Mouse (Mus musculus) urinary bladder, adult 18-20 months (tissue): ENCODE measurements around the gene Yipf7.

ENCODE experiments used
- DNase-seq, 2 experiments: peaks; one replicate each; pipeline ENCODE4 v3.0.0; 2022; ENCODE audit warnings: low spot score in 2 of 2, mixed read lengths in 2 of 2

The Yipf7 gene

GRCm38 (mm10) chr5:69542489-69542888 lies at the start of gene Yipf7:
Yipf7 (minus strand) TSS chr5:69542648.
- no peak for DNase-seq

DNA sequence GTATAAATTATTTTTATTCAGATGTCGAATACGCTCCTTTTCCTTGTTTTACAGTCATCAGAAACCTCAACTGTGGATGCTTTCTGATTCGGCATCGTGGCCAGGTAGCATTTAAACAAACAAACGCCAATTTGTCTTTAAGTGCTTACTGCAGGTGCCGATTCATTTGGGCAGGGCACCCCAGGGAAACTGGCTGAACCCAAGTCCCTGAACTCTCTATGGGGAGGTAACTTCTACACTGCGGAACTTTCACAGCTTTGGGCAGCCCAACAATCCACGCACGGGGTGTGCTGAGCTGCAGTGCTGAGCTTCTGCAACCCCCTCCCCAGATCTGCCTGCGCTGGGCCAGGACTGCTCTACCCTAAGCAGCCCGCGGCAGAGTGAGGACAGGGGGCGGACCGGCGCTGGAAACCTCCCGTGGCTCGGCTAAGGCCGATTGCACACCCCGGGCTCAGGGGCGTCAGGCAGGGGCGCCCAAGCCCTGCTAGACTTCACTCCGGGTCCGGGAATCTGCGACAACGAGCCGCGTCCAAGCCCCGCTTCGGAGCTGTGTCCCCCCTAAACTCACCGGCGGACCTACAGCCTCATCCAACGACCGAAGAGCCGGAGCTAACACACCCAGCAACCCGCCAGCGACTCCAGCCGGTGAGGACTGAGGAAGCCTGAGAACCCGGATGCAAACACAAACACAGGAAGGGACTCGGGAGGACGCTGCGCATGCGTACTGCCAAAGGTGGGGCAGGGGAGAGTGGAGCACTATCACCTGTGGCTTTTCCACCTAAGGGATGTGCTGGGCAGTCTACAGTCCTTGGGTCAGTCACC lies 49.4 kb upstream of the Yipf7 start, which contains the start of gene Gnpda2:
Gnpda2 (minus strand) TSS at position 701 of the 822 bp plus-strand sequence.
- DNase-seq = peak; percentile 74 to 80

DNA sequence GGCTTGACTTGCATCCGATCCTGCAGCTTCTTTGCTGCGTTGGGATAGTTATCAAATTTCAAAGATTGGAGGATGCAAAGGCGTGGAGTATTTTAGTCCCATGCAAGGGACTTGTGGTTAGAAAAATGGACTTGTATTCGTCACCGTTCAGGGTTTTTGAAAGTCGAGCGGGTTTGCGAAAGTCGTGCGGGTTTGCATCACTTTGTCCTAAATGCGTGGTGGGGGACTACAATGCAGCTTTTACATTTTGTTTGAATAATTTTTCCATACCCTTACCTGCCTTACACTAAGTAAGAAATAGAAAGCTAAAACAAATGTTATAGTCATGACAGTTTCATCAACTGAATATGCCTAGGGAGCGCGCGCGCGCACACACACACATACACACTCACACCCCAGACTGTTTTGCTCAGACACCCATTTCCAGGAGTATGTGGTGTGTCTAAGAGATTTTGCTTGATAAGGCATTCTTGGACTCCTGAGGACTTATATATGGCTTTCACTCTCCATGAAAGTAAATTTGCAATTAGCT lies 15.0 kb upstream of the Yipf7 start:
- no peak for DNase-seq

DNA sequence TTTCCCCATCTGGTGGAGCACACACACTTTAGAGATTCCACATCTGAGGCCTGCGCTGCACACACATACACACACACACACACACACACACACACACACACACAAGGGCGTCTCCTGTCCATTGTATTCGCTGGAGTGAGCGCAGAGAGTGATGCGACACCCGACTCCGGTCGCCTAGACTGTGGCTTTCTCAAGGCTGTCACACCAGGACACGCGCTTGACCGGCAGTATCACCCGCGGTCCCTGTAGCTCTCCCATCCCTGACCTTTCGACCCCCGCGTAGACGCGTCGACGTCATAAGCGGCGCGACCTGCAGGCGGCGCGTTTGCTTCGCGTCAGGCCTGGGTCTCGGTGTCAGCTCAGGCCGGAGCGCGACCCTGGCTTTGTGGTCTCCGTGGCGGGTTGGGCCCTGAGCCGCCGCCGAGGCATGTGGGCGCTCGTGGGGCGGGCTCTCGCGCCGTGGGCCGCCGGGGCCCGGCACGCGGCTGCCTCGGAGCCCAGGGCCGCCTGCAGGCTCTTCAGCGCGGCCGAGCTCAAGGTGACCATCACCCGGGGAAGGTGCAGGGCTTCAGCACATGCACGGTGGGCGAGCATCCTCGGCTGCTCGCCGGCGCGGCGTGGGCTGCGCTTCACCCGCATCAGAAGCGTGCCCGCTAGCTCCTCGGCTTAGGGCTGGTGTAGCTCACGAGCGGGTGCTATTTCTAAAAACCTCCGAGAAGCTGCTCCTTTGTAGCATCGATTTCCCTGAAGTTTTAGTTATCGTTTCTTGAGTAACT lies 14.4 kb upstream of the Yipf7 start, which contains the start of gene Guf1:
Guf1 (plus strand) TSS at position 296 of the 776 bp plus-strand sequence.
- DNase-seq = peak; percentile 86 to 94

- DNase-seq = no peak
These were observed 768 bp downstream of the Yipf7 start for GRCm38 (mm10) chr5:69541680-69542079.

- no peak for DNase-seq
These were observed 18.5 kb downstream of the Yipf7 start for GRCm38 (mm10) chr5:69523944-69524343.

DNA sequence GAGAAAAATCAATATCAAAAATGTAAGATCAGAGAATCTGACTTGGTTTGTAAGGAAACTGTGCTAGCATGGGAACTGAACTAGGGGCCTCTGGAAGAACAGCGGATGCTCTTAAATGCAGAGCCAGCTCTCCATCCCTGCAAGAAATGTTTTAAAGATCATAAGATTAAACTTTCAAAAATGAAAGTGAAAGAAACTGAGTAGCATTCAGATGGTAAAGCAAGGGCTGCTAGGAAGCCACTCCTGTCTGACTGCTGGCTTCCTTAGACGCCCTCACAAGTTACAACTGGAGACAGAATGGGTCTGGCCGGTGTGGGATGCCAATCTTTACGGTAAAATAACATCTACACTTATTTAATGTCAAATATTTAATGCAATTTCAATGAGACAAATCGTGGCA lies 20.4 kb downstream of the Yipf7 start:
- DNase-seq = no peak

GRCm38 (mm10) chr5:69520661-69521278 lies 21.7 kb downstream of the Yipf7 start:
- DNase-seq = peak in 1 of 2 experiments; percentile 19

DNA sequence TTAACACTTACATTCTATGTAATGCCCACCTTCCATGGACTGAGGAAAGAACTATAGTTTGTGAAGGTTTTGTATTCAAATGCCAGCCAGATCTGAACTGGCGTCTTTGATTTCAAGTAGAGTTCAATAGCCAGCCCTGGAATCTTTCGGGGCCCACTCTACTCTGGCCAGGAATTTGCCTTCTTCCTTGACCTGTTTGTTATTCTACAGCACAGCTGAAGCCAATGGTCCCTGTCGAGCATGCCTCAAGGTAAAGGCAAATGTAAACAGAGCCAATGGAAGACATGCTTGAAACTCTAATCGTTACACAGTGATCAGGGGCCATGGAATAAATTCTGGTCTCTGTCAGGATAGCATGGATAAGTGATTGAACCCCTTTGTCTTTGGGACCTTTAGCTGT lies 30.2 kb downstream of the Yipf7 start:
- DNase-seq = no peak

DNA sequence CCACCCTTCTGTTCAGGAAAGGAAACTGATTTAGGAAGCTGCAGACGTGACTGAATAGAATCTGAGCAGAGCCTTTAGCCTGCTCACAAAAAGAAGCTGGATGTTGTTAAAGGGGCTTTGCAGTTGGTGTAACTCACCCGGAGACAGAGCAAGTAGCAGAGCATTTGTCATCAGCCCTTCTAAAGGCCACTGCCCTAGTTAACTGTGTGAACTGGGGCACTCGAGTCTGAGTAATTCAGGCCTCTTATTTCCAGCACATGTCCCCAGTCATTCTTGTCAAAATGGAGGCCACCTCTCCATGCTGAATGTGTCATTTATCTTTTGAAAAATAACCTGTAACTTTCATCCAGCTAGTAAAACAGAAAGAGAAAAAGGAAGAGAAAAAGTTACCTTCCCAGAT lies 30.8 kb downstream of the Yipf7 start:
- DNase-seq = no peak

DNA sequence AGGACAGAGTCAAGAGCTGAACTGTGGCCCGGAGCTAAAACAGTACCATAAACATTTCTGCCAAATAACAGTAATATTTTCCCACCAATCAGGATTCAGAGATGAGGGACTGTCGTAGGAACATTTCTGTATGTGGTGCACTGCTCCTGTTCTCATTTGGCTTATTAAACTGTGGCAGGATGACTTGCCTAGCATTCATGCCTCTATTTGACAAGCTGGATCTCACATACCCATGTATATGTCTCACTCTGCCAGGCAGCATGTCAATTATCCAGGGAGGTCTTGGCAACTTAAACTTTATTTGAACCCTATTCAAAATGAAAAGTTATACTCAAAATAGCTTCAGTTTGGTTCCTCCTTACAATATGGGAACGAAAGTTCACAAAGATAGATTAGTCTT lies 35.4 kb downstream of the Yipf7 start:
- DNase-seq = no peak

GRCm38 (mm10) chr5:69489046-69489445 lies 53.4 kb downstream of the Yipf7 start:
- no peak for DNase-seq

GRCm38 (mm10) chr5:69467520-69467919 lies 74.9 kb downstream of the Yipf7 start:
- DNase-seq = no peak
